Mouse (Mus musculus) CH12.LX (cell line): ENCODE data around the gene Atp13a2. TPM values are rescaled to one million over a fixed set of nuclear protein-coding genes. Genes with fewer than 3 reads are reported as not detected.

Experiments
- DNase-seq: peaks from one replicate; pipeline ENCODE4 v3.0.0-alpha.2; 2013; ENCODE audit errors: extremely low read depth
- H3K27ac ChIP-seq: 2 replicates; pipeline ENCODE4 v1.5.1; 2012; ENCODE audit warnings: low read depth, mild to moderate bottlenecking, control low read depth, moderate library complexity; ENCODE audit not compliant: insufficient read depth
- H3K27me3 ChIP-seq: replicated peaks from 2 replicates; pipeline ENCODE3; 2012; ENCODE audit warnings: inconsistent platforms
- H3K36me3 ChIP-seq, 2 experiments: replicated peaks in 1 of 2; 2 replicates each; pipeline versions ENCODE3 to v1.6.1; 2012; ENCODE audit warnings: inconsistent platforms in 1 of 2, low read length in 1 of 2, mild to moderate bottlenecking in 1 of 2, mixed read lengths in 1 of 2, moderate library complexity in 1 of 2; ENCODE audit not compliant: control insufficient read depth in 1 of 2, insufficient read depth in 1 of 2
- H3K4me1 ChIP-seq, 2 experiments: 2 replicates each; pipeline ENCODE4 v1.6.1; 2012; ENCODE audit warnings: inconsistent platforms in 1 of 2, moderate library complexity in 1 of 2; ENCODE audit not compliant: insufficient read depth in 2 of 2, control insufficient read depth in 1 of 2
- H3K4me2 ChIP-seq: 2 replicates; pipeline ENCODE4 v1.6.1; 2012; ENCODE audit warnings: low read depth, mild to moderate bottlenecking, control low read depth; ENCODE audit not compliant: poor library complexity, insufficient read depth, severe bottlenecking
- H3K4me3 ChIP-seq, 3 experiments: fragments of 150-350 bp in 1 of 3; sonication (generic) in 1 of 3; replicated peaks in 1 of 3; 2 replicates each; pipeline versions ENCODE3 to v1.5.1; 2011 to 2012; ENCODE audit warnings: low read depth in 2 of 3, low read length in 2 of 3, mild to moderate bottlenecking in 2 of 3, moderate library complexity in 2 of 3, control low read depth in 1 of 3, improper control_type of control experiment in 1 of 3, inconsistent platforms in 1 of 3, mixed read lengths in 1 of 3; ENCODE audit not compliant: poor library complexity in 1 of 3
- H3K79me2 ChIP-seq: replicated peaks from 2 replicates; pipeline ENCODE4 v1.6.1; 2012; ENCODE audit warnings: mild to moderate bottlenecking, moderate library complexity; ENCODE audit not compliant: control insufficient read depth, poor library complexity, insufficient read depth, severe bottlenecking; ENCODE audit errors: extremely low read depth
- H3K9ac ChIP-seq: 2 replicates; pipeline ENCODE4 v1.6.1; 2012; ENCODE audit warnings: low read depth, mild to moderate bottlenecking, control low read depth, moderate library complexity; ENCODE audit not compliant: insufficient read depth
- H3K9me3 ChIP-seq: replicated peaks from 2 replicates; pipeline ENCODE3; 2012; ENCODE audit warnings: low read length, inconsistent platforms, mixed read lengths
- BHLHE40 ChIP-seq: IDR thresholded peaks from 2 replicates; pipeline ENCODE4 v1.6.1; 2011; ENCODE audit warnings: mild to moderate bottlenecking, low read depth, low read length, improper control_type of control experiment
- CHD1 ChIP-seq: IDR thresholded peaks from 2 replicates; pipeline ENCODE4 v1.6.1; 2012; ENCODE audit warnings: low read depth, low read length, improper control_type of control experiment, inconsistent platforms
- CTCF ChIP-seq, 2 experiments: IDR thresholded peaks in 1 of 2; conservative IDR thresholded peaks in 1 of 2; 2 replicates each; pipeline ENCODE4 v1.5.1; 2011 to 2012; ENCODE audit warnings: low read depth in 2 of 2, low read length in 2 of 2, improper control_type of control experiment in 1 of 2, inconsistent platforms in 1 of 2, mild to moderate bottlenecking in 1 of 2, moderate library complexity in 1 of 2
- E2F4 ChIP-seq: IDR thresholded peaks from 2 replicates; pipeline ENCODE4 v1.6.1; 2011; ENCODE audit warnings: low read depth, low read length, improper control_type of control experiment; ENCODE audit not compliant: insufficient replicate concordance
- ELF1 ChIP-seq: IDR thresholded peaks from 2 replicates; pipeline ENCODE4 v1.6.1; 2014; ENCODE audit warnings: low read depth, mild to moderate bottlenecking, inconsistent platforms, low read length, improper control_type of control experiment
- EP300 ChIP-seq: IDR thresholded peaks from 2 replicates; pipeline ENCODE4 v1.6.1; 2011; ENCODE audit warnings: low read length, improper control_type of control experiment
- GABPA ChIP-seq: IDR thresholded peaks from 2 replicates; pipeline ENCODE4 v1.6.1; 2012; ENCODE audit warnings: low read depth, low read length, improper control_type of control experiment, inconsistent platforms; ENCODE audit not compliant: insufficient replicate concordance
- HCFC1 ChIP-seq: IDR thresholded peaks from 2 replicates; pipeline ENCODE4 v1.6.1; 2012; ENCODE audit warnings: low read depth, mild to moderate bottlenecking, inconsistent platforms, low read length, improper control_type of control experiment
- JUN ChIP-seq: IDR thresholded peaks from 2 replicates; pipeline ENCODE4 v1.6.1; 2011; ENCODE audit warnings: low read depth, mild to moderate bottlenecking, low read length, improper control_type of control experiment, moderate library complexity; ENCODE audit not compliant: insufficient read depth
- JUND ChIP-seq: conservative IDR thresholded peaks from 2 replicates; pipeline ENCODE4 v1.6.1; 2011; ENCODE audit warnings: low read depth, low read length, improper control_type of control experiment
- MAFK ChIP-seq: IDR thresholded peaks from 2 replicates; pipeline ENCODE4 v1.6.1; 2011; ENCODE audit warnings: low read length, improper control_type of control experiment; ENCODE audit not compliant: insufficient replicate concordance
- MAX ChIP-seq: IDR thresholded peaks from 2 replicates; pipeline ENCODE4 v1.6.1; 2011; ENCODE audit warnings: low read length, improper control_type of control experiment
- MAZ ChIP-seq: IDR thresholded peaks from 2 replicates; pipeline ENCODE4 v1.6.1; 2012; ENCODE audit warnings: low read depth, mild to moderate bottlenecking, inconsistent platforms, low read length, improper control_type of control experiment, moderate library complexity
- MXI1 ChIP-seq: IDR thresholded peaks from 2 replicates; pipeline ENCODE4 v1.6.1; 2011; ENCODE audit warnings: mild to moderate bottlenecking, low read depth, low read length, improper control_type of control experiment
- NELFE ChIP-seq: IDR thresholded peaks from 2 replicates; pipeline ENCODE4 v1.6.1; 2011; ENCODE audit warnings: low read depth, low read length, improper control_type of control experiment
- NRF1 ChIP-seq: IDR thresholded peaks from 2 replicates; pipeline ENCODE4 v1.6.1; 2014; ENCODE audit warnings: low read depth, mild to moderate bottlenecking, inconsistent platforms, low read length, improper control_type of control experiment, moderate library complexity
- PAX5 ChIP-seq: IDR thresholded peaks from 2 replicates; pipeline ENCODE4 v1.6.1; 2012; ENCODE audit warnings: low read length, inconsistent platforms, mixed read lengths
- POLR2A ChIP-seq: IDR thresholded peaks from 2 replicates; pipeline ENCODE4 v1.6.1; 2011; ENCODE audit warnings: low read depth, mild to moderate bottlenecking, improper control_type of control experiment, low read length
- RAD21 ChIP-seq: IDR thresholded peaks from 2 replicates; pipeline ENCODE4 v1.6.1; 2011; ENCODE audit warnings: low read depth, mild to moderate bottlenecking, low read length, improper control_type of control experiment, moderate library complexity
- RCOR1 ChIP-seq: conservative IDR thresholded peaks from 2 replicates; pipeline ENCODE4 v1.6.1; 2012; ENCODE audit warnings: low read depth, mild to moderate bottlenecking, inconsistent platforms, low read length, improper control_type of control experiment
- SMC3 ChIP-seq: IDR thresholded peaks from 2 replicates; pipeline ENCODE4 v1.6.1; 2011; ENCODE audit warnings: low read depth, low read length, improper control_type of control experiment
- TBP ChIP-seq: conservative IDR thresholded peaks from 2 replicates; pipeline ENCODE4 v1.6.1; 2011; ENCODE audit warnings: low read depth, low read length, improper control_type of control experiment
- USF1 ChIP-seq: IDR thresholded peaks from 2 replicates; pipeline ENCODE4 v1.6.1; 2014; ENCODE audit warnings: low read depth, mild to moderate bottlenecking, inconsistent platforms, low read length, improper control_type of control experiment
- ZKSCAN1 ChIP-seq: IDR thresholded peaks from 2 replicates; pipeline ENCODE4 v1.6.1; 2012; ENCODE audit warnings: low read depth, inconsistent platforms, low read length, improper control_type of control experiment, borderline replicate concordance
- ZNF384 ChIP-seq: IDR thresholded peaks from 2 replicates; pipeline ENCODE4 v1.6.1; 2012; ENCODE audit warnings: low read depth, low read length, improper control_type of control experiment, inconsistent platforms
- dilution Hi-C: fragments of 300-500 bp; cut with MboI; formaldehyde crosslinking; loops from 2 replicates; pipeline ENCODE4 v1.14.3; 2020; ENCODE audit warnings: low sequenced_read_pairs; ENCODE audit not compliant: extremely low pct_unique_long_range_greater_than_20kb, extremely low pct_ligation_motif_present
- in situ Hi-C: fragments of 300-500 bp; cut with MboI; formaldehyde crosslinking; loops from 3 replicates; pipeline ENCODE4 v1.14.3; 2019; ENCODE audit warnings: low sequenced_read_pairs, low pct_ligation_motif_present, low pct_unique_long_range_greater_than_20kb, mixed read lengths
- polyA plus RNA-seq: library from polyadenylated mRNA; unstranded; fragments of >175 nt; gene quantifications from 2 replicates; pipeline ENCODE4 v1.2.1, GENCODE M21; 2012; ENCODE audit warnings: low read depth; ENCODE audit not compliant: insufficient read length
- total RNA-seq, 2 experiments: library from RNA; depleted of rRNA; stranded (reverse); fragments of 300-350 nt in 1 of 2; fragments of >200 nt in 1 of 2; gene quantifications; 2 replicates each; pipeline ENCODE4 v1.2.3; 2012 to 2014

Gene Atp13a2
- total and polyA plus RNA-seq, 3 experiments, result 22.2 to 54.7 (median 48.5) TPM

GRCm38 (mm10) chr4:141008028-141008427 is 21.4 kb downstream of the Atp13a2 start:
- Histone ChIP-seq H3K36me3 (peaks cover 44 to 55% of the 10 kb centered on the region in 2 experiments), H3K27me3 (no peaks in the 10 kb centered on the region), H3K79me2 (no peaks in the 10 kb centered on the region), H3K9ac (no peak overlapping the region), H3K4me3 (no peak overlapping the region), H3K4me1 (no peaks in the 10 kb centered on the region), H3K9me3 (peaks cover 8% of the 10 kb centered on the region), H3K4me2 (no peak overlapping the region), H3K27ac (no peak overlapping the region)
- DNase-seq, result no peak
- in situ Hi-C loops, result no loop called here
- dilution Hi-C loops, result no loop called here
- no peak for TF ChIP-seq NRF1
- no peak for TF ChIP-seq JUND
- TF ChIP-seq PAX5, result no peak
- TF ChIP-seq MAZ, result no peak
- no peak for TF ChIP-seq E2F4
- no peak for TF ChIP-seq MXI1
- no peak for TF ChIP-seq POLR2A
- no peak for TF ChIP-seq USF1
- no peak for TF ChIP-seq JUN

GRCm38 (mm10) chr4:141010118-141010517 is 23.4 kb downstream of the Atp13a2 start, which contains the start of gene Mfap2:
Mfap2 (plus strand) TSS chr4:141010418.
- no peak within 1 kb of the TSS for H3K27ac ChIP-seq
- no peak within 1 kb of the TSS for H3K4me3 ChIP-seq
- H3K36me3 ChIP-seq, result peaks cover 24 to 37% of the 10 kb centered on the region in 2 experiments
- no peaks in the 10 kb centered on the region for H3K4me1 ChIP-seq
- TF ChIP-seq BHLHE40 (no peak), MXI1 (no peak), ZKSCAN1 (no peak), RCOR1 (no peak), JUND (no peak), CTCF (conservative IDR thresholded peaks at IDR 0.05 in 1 of 2, IDR thresholded peaks at IDR 0.05 in 1 of 2; ENCODE audit: low read depth in 2 of 2, low read length in 2 of 2) (no peak), EP300 (no peak), CHD1 (no peak)
- H3K9ac ChIP-seq, result no peak within 1 kb of the TSS
- dilution Hi-C loops (no loop called here), in situ Hi-C loops (no loop called here)
- no peak for DNase-seq
- no peak within 1 kb of the TSS for H3K4me2 ChIP-seq
- H3K79me2 ChIP-seq, result no peaks in the 10 kb centered on the region
- peaks cover 8% of the 10 kb centered on the region for H3K9me3 ChIP-seq
- H3K27me3 ChIP-seq, result no peaks in the 10 kb centered on the region

- no peaks in the 10 kb centered on the region for H3K79me2 ChIP-seq
- in situ Hi-C loops, result no loop called here
- no peak overlapping the region for H3K4me2 ChIP-seq
- dilution Hi-C loops, result no loop called here
- no peak overlapping the region for H3K27ac ChIP-seq
- H3K4me1 ChIP-seq, result no peaks in the 10 kb centered on the region
- H3K27me3 ChIP-seq, result no peaks in the 10 kb centered on the region
- H3K4me3 ChIP-seq, result no peak overlapping the region
- peaks cover 8% of the 10 kb centered on the region for H3K9me3 ChIP-seq
- peaks cover 20 to 37% of the 10 kb centered on the region in 2 experiments for H3K36me3 ChIP-seq
- no peak overlapping the region for H3K9ac ChIP-seq
- TF ChIP-seq POLR2A, result no peak
- no peak for TF ChIP-seq RAD21
- TF ChIP-seq ZKSCAN1, result no peak
- TF ChIP-seq JUND, result no peak
- TF ChIP-seq RCOR1, result no peak
- no peak for TF ChIP-seq ELF1
- no peak for TF ChIP-seq SMC3
- no peak for TF ChIP-seq TBP
- no peak for TF ChIP-seq ZNF384
- TF ChIP-seq MAZ, result no peak
- no peak for TF ChIP-seq MAX
- TF ChIP-seq NELFE, result no peak
- no peak for TF ChIP-seq HCFC1
- no peak for TF ChIP-seq GABPA
- TF ChIP-seq MAFK, result no peak
- no peak for DNase-seq
These were observed 23.9 kb downstream of the Atp13a2 start for GRCm38 (mm10) chr4:141010526-141010925.
